Mouse (Mus musculus) gastrocnemius, adult 8-10 months (tissue): ENCODE results near the gene Igfl3. TPM values are rescaled to one million over a fixed set of nuclear protein-coding genes. Genes with fewer than 3 reads are reported as not detected.

Experiments used
- DNase-seq, 2 experiments: peaks; one replicate each; pipeline ENCODE4 v3.0.0; 2022; ENCODE audit warnings: low spot score in 2 of 2
- total RNA-seq, 4 experiments: library from RNA; stranded (reverse); gene quantifications; 2 replicates each; pipeline ENCODE4 v1.2.4; 2022

Gene Igfl3
- total RNA-seq = not detected

- no peak for DNase-seq
These were observed at the start of gene Igfl3 for GRCm38 (mm10) chr7:18176194-18176593. TSS of gene Igfl3 (plus strand) at chr7:18176494.

DNA sequence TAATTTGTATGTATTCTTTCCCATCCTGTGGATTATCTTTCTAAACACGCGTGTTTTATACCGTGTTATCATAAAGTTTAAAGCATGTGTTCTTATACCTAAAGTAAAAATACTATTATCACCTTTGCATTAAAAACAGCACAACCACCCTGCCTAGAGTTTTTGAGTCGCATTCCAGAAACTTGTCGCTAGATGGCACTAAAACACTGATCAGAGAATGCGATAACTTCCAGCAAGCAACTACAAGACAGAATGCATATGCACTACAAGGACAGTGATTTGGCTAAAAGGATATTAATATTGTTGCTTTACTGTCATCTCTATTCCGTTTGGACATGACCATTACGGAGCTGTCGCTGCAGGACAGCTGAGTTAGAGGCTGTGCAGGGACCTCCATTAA, 34.6 kb downstream of the Igfl3 start:
- no peak for DNase-seq

DNA sequence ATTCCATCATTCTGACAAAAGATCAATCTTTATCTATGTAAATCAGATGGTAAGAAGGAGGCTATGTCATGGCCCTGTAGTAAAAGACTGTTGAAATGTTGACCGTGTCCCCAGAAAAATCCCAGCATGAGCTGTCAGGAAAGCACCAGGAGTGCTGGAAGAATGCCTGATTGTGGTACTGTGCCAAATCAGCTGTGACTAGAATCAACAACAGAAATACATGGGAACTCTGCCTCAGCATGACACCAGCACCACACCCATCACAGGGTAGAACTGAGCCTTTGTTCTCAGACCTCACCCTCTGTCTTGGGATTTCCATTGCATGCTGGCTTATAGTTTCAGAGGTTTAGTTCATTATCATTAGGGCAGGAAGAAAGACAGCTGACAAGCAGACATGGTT, 38.4 kb downstream of the Igfl3 start:
- DNase-seq = no peak

Other genes with a start within 250 kb of the Igfl3 start
- gene Ceacam11, start 204.4 kb upstream of the Igfl3 start, total RNA-seq = not detected
- not detected for gene Ceacam13, start 166.6 kb upstream of the Igfl3 start, total RNA-seq
- gene Ceacam12, start 110.6 kb upstream of the Igfl3 start, total RNA-seq = not detected
- not detected for gene Mill1, start 68.9 kb downstream of the Igfl3 start, total RNA-seq
- gene Psg18, start 178.5 kb downstream of the Igfl3 start, total RNA-seq = not detected